Mouse (Mus musculus) monocyte, adult 5-6 weeks (primary cell): Measurements from ENCODE around the gene Vmn2r58. TPM values are rescaled to one million over a fixed set of nuclear protein-coding genes. Genes with fewer than 3 reads are reported as not detected.
"Not testable (repeated sequence)": the region's sequence is repeated elsewhere in the genome, so short reads cannot be mapped to it uniquely, and the experiment has no call there.

Source experiments
- ATAC-seq: fragments of 153-309, 156-312 bp; replicated peaks from 2 replicates; pipeline ENCODE4 v1.8.0; 2017; ENCODE audit warnings: mild to moderate bottlenecking; ENCODE audit not compliant: low TSS enrichment, insufficient number of reproducible peaks, severe bottlenecking, poor library complexity, low FRiP score
- total RNA-seq: library from RNA; stranded (forward); fragments of 200-1000, 200-491, 200-594 nt; gene quantifications from 3 replicates; pipeline ENCODE4 v1.2.3, GENCODE M21; 2017

The Vmn2r58 gene
- not detected in 3 replicates for total RNA-seq

- not testable (repeated sequence) for ATAC-seq
These were observed at the start of gene Vmn2r58 for GRCm38 (mm10) chr7:41872612-41873011. Gene Vmn2r58, minus strand, starts transcription at chr7:41872712.

Other genes with a start within 250 kb of the Vmn2r58 start
- 8.6 to 11.7 TPM (median 10.1 TPM) in 3 replicates for gene Zfp788, start 239.5 kb downstream of the Vmn2r58 start, total RNA-seq
- gene Vmn2r59, start 186.3 kb upstream of the Vmn2r58 start, total RNA-seq, result 0.19 to 0.43 TPM in 2 of 3 replicates, not detected in the other
- gene Vmn2r60, start 235.1 kb upstream of the Vmn2r58 start, total RNA-seq, result under 0.01 TPM in 1 of 3 replicates, not detected in the others